Mouse (Mus musculus): Measurements from ENCODE around the gene Nxpe3.

Gene Nxpe3

GRCm38 (mm10) chr16:55838510-55839474, 56.3 kb downstream of the Nxpe3 start, which contains the start of gene Nfkbiz:
TSS of gene Nfkbiz (minus strand) at chr16:55838899.
- in situ Hi-C loops (cut with MboI, MseI): loop anchor here (5.0 kb wide), 1 partner anchor 91 kb away; no protein-coding TSS in a partner anchor

GRCm38 (mm10) chr16:55838129-55838509, 57.0 kb downstream of the Nxpe3 start:
- in situ Hi-C loops (cut with MboI, MseI): loop anchor here (5.0 kb wide), 1 partner anchor 91 kb away; no protein-coding TSS in a partner anchor

GRCm38 (mm10) chr16:55837653-55838052, 57.4 kb downstream of the Nxpe3 start:
- in situ Hi-C loops (cut with MboI, MseI): loop anchor here (5.0 kb wide), 1 partner anchor 90 kb away; no protein-coding TSS in a partner anchor

- in situ Hi-C loops (cut with MboI, MseI): loop anchor here (5.0 kb wide), 1 partner anchor 90 kb away; no protein-coding TSS in a partner anchor
These were observed 57.9 kb downstream of the Nxpe3 start for GRCm38 (mm10) chr16:55837168-55837567.

- in situ Hi-C loops (cut with MboI, MseI): loop anchor here (5.0 kb wide), 1 partner anchor 88 kb away; no protein-coding TSS in a partner anchor
These were observed 59.3 kb downstream of the Nxpe3 start for GRCm38 (mm10) chr16:55835798-55836197.

GRCm38 (mm10) chr16:55832617-55833016, 62.5 kb downstream of the Nxpe3 start:
- in situ Hi-C loops (cut with MboI, MseI): no loop called here

GRCm38 (mm10) chr16:55832040-55832439, 63.0 kb downstream of the Nxpe3 start:
- in situ Hi-C loops (cut with MboI, MseI): no loop called here

- in situ Hi-C loops (cut with MboI, MseI): no loop called here
These were observed 63.6 kb downstream of the Nxpe3 start for GRCm38 (mm10) chr16:55831451-55831850.

- in situ Hi-C loops (cut with MboI, MseI): no loop called here
These were observed 71.5 kb downstream of the Nxpe3 start for GRCm38 (mm10) chr16:55823398-55824155.

GRCm38 (mm10) chr16:55822741-55823397, 72.2 kb downstream of the Nxpe3 start:
- in situ Hi-C loops (cut with MboI, MseI): no loop called here

GRCm38 (mm10) chr16:55821997-55822740, 72.9 kb downstream of the Nxpe3 start:
- in situ Hi-C loops (cut with MboI, MseI): no loop called here

GRCm38 (mm10) chr16:55821571-55821981, 73.5 kb downstream of the Nxpe3 start:
- in situ Hi-C loops (cut with MboI, MseI): no loop called here

- in situ Hi-C loops (cut with MboI, MseI): no loop called here
These were observed 74.0 kb downstream of the Nxpe3 start for GRCm38 (mm10) chr16:55820916-55821570.

- in situ Hi-C loops (cut with MboI, MseI): no loop called here
These were observed 74.7 kb downstream of the Nxpe3 start for GRCm38 (mm10) chr16:55820161-55820915.

GRCm38 (mm10) chr16:55819186-55819861, 75.8 kb downstream of the Nxpe3 start:
- in situ Hi-C loops (cut with MboI, MseI): no loop called here

- in situ Hi-C loops (cut with MboI, MseI): no loop called here
These were observed 77.2 kb downstream of the Nxpe3 start for GRCm38 (mm10) chr16:55817717-55818515.

- in situ Hi-C loops (cut with MboI, MseI): no loop called here
These were observed 78.7 kb downstream of the Nxpe3 start for GRCm38 (mm10) chr16:55816202-55816941.
